Mouse (Mus musculus): ENCODE data around the gene Zbtb33. TPM values are rescaled to one million over a fixed set of nuclear protein-coding genes. Genes with fewer than 3 reads are reported as not detected.

Gene Zbtb33
- polyA plus RNA-seq, 1 experiment from 2014 or later, result 3.6 TPM

- 66% methylated on average over 9 of the region's 9 CpGs for whole genome bisulfite sequencing
- Histone ChIP-seq H3K27ac (no peak overlapping the region), H3K27me3 (ENCODE audit: insufficient read depth, low read length) (no peaks in the 10 kb centered on the region), H3K4me1 (replicated peaks; ENCODE audit: insufficient read depth, low read length) (no peaks in the 10 kb centered on the region), H3K4me3 (replicated peaks; ENCODE audit: low read depth, low read length) (no peak overlapping the region), H3K36me3 (ENCODE audit: insufficient read depth, low read length) (no peaks in the 10 kb centered on the region), H3K4me2 (ENCODE audit: low read length) (no peak overlapping the region), H3K9ac (ENCODE audit: low read depth, low read length) (no peak overlapping the region), H3K9me3 (replicated peaks; ENCODE audit: low read length) (no peaks in the 10 kb centered on the region)
- no peak for ATAC-seq (replicated peaks; ENCODE audit: low FRiP score, low read depth)
- no peak for TF ChIP-seq CTCF (IDR thresholded peaks at IDR 0.05; ENCODE audit: low read depth)
- no peak for DNase-seq (ENCODE audit: low spot score)
These were observed 27.5 kb downstream of the Zbtb33 start for GRCm38 (mm10) chrX:38216986-38217675.

GRCm38 (mm10) chrX:38217676-38217991 lies 28.0 kb downstream of the Zbtb33 start:
- no peaks in the 10 kb centered on the region for H3K36me3 ChIP-seq (ENCODE audit: insufficient read depth, low read length)
- H3K4me3 ChIP-seq (replicated peaks; ENCODE audit: low read depth, low read length), result no peak overlapping the region
- H3K9ac ChIP-seq (ENCODE audit: low read depth, low read length), result no peak overlapping the region
- ATAC-seq (replicated peaks; ENCODE audit: low FRiP score, low read depth) (no peak), DNase-seq (ENCODE audit: low spot score) (peak; percentile 34)
- no peaks in the 10 kb centered on the region for H3K4me1 ChIP-seq (replicated peaks; ENCODE audit: insufficient read depth, low read length)
- no peaks in the 10 kb centered on the region for H3K27me3 ChIP-seq (ENCODE audit: insufficient read depth, low read length)
- no peak for TF ChIP-seq CTCF (IDR thresholded peaks at IDR 0.05; ENCODE audit: low read depth)
- H3K9me3 ChIP-seq (replicated peaks; ENCODE audit: low read length), result no peaks in the 10 kb centered on the region
- no peak overlapping the region for H3K27ac ChIP-seq
- no peak overlapping the region for H3K4me2 ChIP-seq (ENCODE audit: low read length)
- WGBS, result 60% methylated on average over 2 of the region's 2 CpGs

GRCm38 (mm10) chrX:38222757-38223156 lies 33.2 kb downstream of the Zbtb33 start:
- ATAC-seq (replicated peaks; ENCODE audit: low FRiP score, low read depth) (no peak), DNase-seq (ENCODE audit: low spot score) (no peak)
- no peak for TF ChIP-seq CTCF (IDR thresholded peaks at IDR 0.05; ENCODE audit: low read depth)

GRCm38 (mm10) chrX:38229888-38230287 lies 40.3 kb downstream of the Zbtb33 start:
- Histone ChIP-seq H3K9ac (ENCODE audit: low read depth, low read length) (no peak overlapping the region), H3K4me2 (ENCODE audit: low read length) (no peak overlapping the region), H3K4me1 (replicated peaks; ENCODE audit: insufficient read depth, low read length) (no peaks in the 10 kb centered on the region), H3K27me3 (ENCODE audit: insufficient read depth, low read length) (no peaks in the 10 kb centered on the region), H3K27ac (no peak overlapping the region), H3K9me3 (replicated peaks; ENCODE audit: low read length) (no peaks in the 10 kb centered on the region), H3K36me3 (ENCODE audit: insufficient read depth, low read length) (no peaks in the 10 kb centered on the region), H3K4me3 (replicated peaks; ENCODE audit: low read depth, low read length) (no peak overlapping the region)
- 80% methylated on average over 1 of the region's 1 CpGs for WGBS
- ATAC-seq (replicated peaks; ENCODE audit: low FRiP score, low read depth) (no peak), DNase-seq (ENCODE audit: low spot score) (no peak)
- no peak for TF ChIP-seq CTCF (IDR thresholded peaks at IDR 0.05; ENCODE audit: low read depth)

More at GRCm38 (mm10) chrX:38222757-38223156, 33.2 kb downstream of the Zbtb33 start:
- H3K9me3 ChIP-seq (replicated peaks; ENCODE audit: low read length), result no peaks in the 10 kb centered on the region
- no peaks in the 10 kb centered on the region for H3K27me3 ChIP-seq (ENCODE audit: insufficient read depth, low read length)
- no peak overlapping the region for H3K4me3 ChIP-seq (replicated peaks; ENCODE audit: low read depth, low read length)
- no peaks in the 10 kb centered on the region for H3K36me3 ChIP-seq (ENCODE audit: insufficient read depth, low read length)
- H3K4me2 ChIP-seq (ENCODE audit: low read length), result no peak overlapping the region
- H3K27ac ChIP-seq, result no peak overlapping the region
- H3K4me1 ChIP-seq (replicated peaks; ENCODE audit: insufficient read depth, low read length), result no peaks in the 10 kb centered on the region
- no peak overlapping the region for H3K9ac ChIP-seq (ENCODE audit: low read depth, low read length)
- 72% methylated on average over 2 of the region's 2 CpGs for WGBS

- ATAC-seq (replicated peaks; ENCODE audit: low FRiP score, low read depth), result no peak
- Histone ChIP-seq H3K9me3 (replicated peaks; ENCODE audit: low read length) (no peaks in the 10 kb centered on the region), H3K4me1 (replicated peaks; ENCODE audit: insufficient read depth, low read length) (no peaks in the 10 kb centered on the region), H3K36me3 (ENCODE audit: insufficient read depth, low read length) (no peaks in the 10 kb centered on the region), H3K27me3 (ENCODE audit: insufficient read depth, low read length) (no peaks in the 10 kb centered on the region), H3K27ac (no peak overlapping the region), H3K4me3 (replicated peaks; ENCODE audit: low read depth, low read length) (no peak overlapping the region), H3K4me2 (ENCODE audit: low read length) (no peak overlapping the region), H3K9ac (ENCODE audit: low read depth, low read length) (no peak overlapping the region)
- no peak for DNase-seq (ENCODE audit: low spot score)
- 37% methylated on average over 2 of the region's 2 CpGs for WGBS
- peak; percentile 71 for TF ChIP-seq CTCF (IDR thresholded peaks at IDR 0.05; ENCODE audit: low read depth)
These were observed 48.1 kb downstream of the Zbtb33 start for GRCm38 (mm10) chrX:38237731-38238130.

Small RNA genes lying within 50 kb of the gene (microRNA-seq; reads per million reads assigned to microRNA genes)
- not detected for gene Mir3110

Other genes starting within 250 kb of the Zbtb33 start
- not detected in 2 replicates for gene Btg1-ps1, start 171.0 kb upstream of the Zbtb33 start, polyA plus RNA-seq (2015; fragmentation: Nextera tagmentation; extraction: Ambion mirVana)
- not detected in 2 replicates for gene Btg1-ps2, start 146.7 kb upstream of the Zbtb33 start, polyA plus RNA-seq (2015; fragmentation: Nextera tagmentation; extraction: Ambion mirVana)
- not detected in 2 replicates for gene Rhox10, start 123.3 kb upstream of the Zbtb33 start, polyA plus RNA-seq (2015; fragmentation: Nextera tagmentation; extraction: Ambion mirVana)
- gene Rhox11, start 104.7 kb upstream of the Zbtb33 start, polyA plus RNA-seq (2015; fragmentation: Nextera tagmentation; extraction: Ambion mirVana), result not detected in 2 replicates
- not detected in 2 replicates for gene Rhox12, start 78.9 kb upstream of the Zbtb33 start, polyA plus RNA-seq (2015; fragmentation: Nextera tagmentation; extraction: Ambion mirVana)
- gene Rhox13, start 68.6 kb upstream of the Zbtb33 start, polyA plus RNA-seq (2015; fragmentation: Nextera tagmentation; extraction: Ambion mirVana), result not detected in 2 replicates
- 15.5 and 16.1 TPM in 2 replicates for gene Tmem255a, start 62.6 kb downstream of the Zbtb33 start, polyA plus RNA-seq (2015; fragmentation: Nextera tagmentation; extraction: Ambion mirVana)
- gene Atp1b4, start 126.4 kb downstream of the Zbtb33 start, polyA plus RNA-seq (2015; fragmentation: Nextera tagmentation; extraction: Ambion mirVana), result 0.04 TPM in 1 of 2 replicates, not detected in the other

Measured in kidney, postnatal 0 days (tissue).